Mouse (Mus musculus): ENCODE results near the gene B430305J03Rik.

GRCm38 (mm10) chr3:61321632-61322031 is 44.1 kb downstream of the B430305J03Rik start:
- TF ChIP-seq CTCF (IDR thresholded peaks at IDR 0.05; ENCODE audit: low read depth) (no peak), EP300 (optimal IDR thresholded peaks at IDR 0.05) (no peak)

Data from stomach, postnatal 0 days (tissue).